Mouse (Mus musculus): ENCODE measurements around the gene Itpkb. TPM values are rescaled to one million over a fixed set of nuclear protein-coding genes. Genes with fewer than 3 reads are reported as not detected.
"Not testable (repeated sequence)": the region's sequence is repeated elsewhere in the genome, so short reads cannot be mapped to it uniquely, and the experiment has no call there.

Itpkb gene
- polyA plus RNA-seq, 1 experiment = 40.6 TPM

DNA sequence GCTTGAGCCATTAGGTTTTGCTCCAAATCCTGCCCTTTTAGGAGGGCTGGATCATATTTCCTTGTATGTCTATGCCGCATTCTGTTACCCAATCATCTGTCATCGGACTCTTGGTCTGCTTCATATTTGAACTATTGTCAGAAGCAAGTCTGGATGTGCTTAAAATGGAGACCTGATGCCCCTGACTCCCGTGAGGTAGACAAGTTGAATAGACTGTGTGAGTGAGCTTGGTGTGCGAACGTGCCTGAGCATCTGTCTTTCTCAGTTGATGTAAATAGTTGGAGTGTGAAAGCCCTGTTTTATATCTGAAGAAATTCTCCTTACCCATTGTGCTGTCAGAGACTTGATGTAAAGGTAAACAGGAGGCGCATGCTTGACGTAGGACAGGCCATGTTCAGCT is 46.3 kb downstream of the Itpkb start:
- Histone ChIP-seq H3K9me3 (no peaks in the 10 kb centered on the region), H3K27me3 (replicated peaks) (no peaks in the 10 kb centered on the region), H3K36me3 (replicated peaks; ENCODE audit: low read length) (peaks cover 88% of the 10 kb centered on the region), H3K4me1 (peaks cover 96% of the 10 kb centered on the region), H3K4me3 (replicated peaks) (no peak overlapping the region)
- TF ChIP-seq FLI1 (IDR thresholded peaks at IDR 0.05; ENCODE audit: low read length) = no peak
- no peak for TF ChIP-seq GATA1 (IDR thresholded peaks at IDR 0.05; ENCODE audit: borderline replicate concordance, low read length)

GRCm38 (mm10) chr1:180379559-180379958 is 49.3 kb downstream of the Itpkb start:
- H3K36me3 ChIP-seq (replicated peaks; ENCODE audit: low read length) = peaks cover 90% of the 10 kb centered on the region
- no peaks in the 10 kb centered on the region for H3K27me3 ChIP-seq (replicated peaks)
- no peak overlapping the region for H3K4me3 ChIP-seq (replicated peaks)
- no peaks in the 10 kb centered on the region for H3K9me3 ChIP-seq
- TF ChIP-seq GATA1 (IDR thresholded peaks at IDR 0.05; ENCODE audit: borderline replicate concordance, low read length) = no peak
- TF ChIP-seq FLI1 (IDR thresholded peaks at IDR 0.05; ENCODE audit: low read length) = no peak
- peaks cover 94% of the 10 kb centered on the region for H3K4me1 ChIP-seq

DNA sequence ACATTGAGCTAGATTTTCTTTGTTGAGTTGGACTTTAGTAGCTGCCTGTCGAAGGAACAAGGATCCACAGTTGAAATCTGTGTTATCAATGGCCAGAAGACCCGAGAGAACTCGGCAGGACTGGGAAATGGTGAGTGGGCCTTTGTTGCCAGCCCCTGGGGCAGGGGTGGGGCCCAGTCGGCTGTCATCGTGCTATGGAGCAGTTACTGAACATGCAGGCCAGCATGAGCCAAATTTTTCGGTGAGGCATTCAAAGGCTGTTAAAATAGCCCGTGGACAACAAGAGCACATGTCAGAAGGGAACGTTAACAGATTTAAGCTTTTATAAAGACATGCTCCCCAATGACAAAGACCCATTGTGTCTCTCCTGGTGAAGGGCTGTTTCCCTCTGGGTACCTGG is 52.1 kb downstream of the Itpkb start:
- no peaks in the 10 kb centered on the region for H3K9me3 ChIP-seq
- TF ChIP-seq GATA1 (IDR thresholded peaks at IDR 0.05; ENCODE audit: borderline replicate concordance, low read length) = no peak
- no peak for TF ChIP-seq FLI1 (IDR thresholded peaks at IDR 0.05; ENCODE audit: low read length)
- peaks cover 77% of the 10 kb centered on the region for H3K36me3 ChIP-seq (replicated peaks; ENCODE audit: low read length)
- no peak overlapping the region for H3K4me3 ChIP-seq (replicated peaks)
- H3K4me1 ChIP-seq = peaks cover 93% of the 10 kb centered on the region
- H3K27me3 ChIP-seq (replicated peaks) = no peaks in the 10 kb centered on the region

GRCm38 (mm10) chr1:180383884-180384283 is 53.6 kb downstream of the Itpkb start:
- Histone ChIP-seq H3K9me3 (no peaks in the 10 kb centered on the region), H3K27me3 (replicated peaks) (no peaks in the 10 kb centered on the region), H3K4me1 (peaks cover 93% of the 10 kb centered on the region), H3K4me3 (replicated peaks) (no peak overlapping the region), H3K36me3 (replicated peaks; ENCODE audit: low read length) (peaks cover 68% of the 10 kb centered on the region)
- no peak for TF ChIP-seq FLI1 (IDR thresholded peaks at IDR 0.05; ENCODE audit: low read length)
- TF ChIP-seq GATA1 (IDR thresholded peaks at IDR 0.05; ENCODE audit: borderline replicate concordance, low read length) = no peak

DNA sequence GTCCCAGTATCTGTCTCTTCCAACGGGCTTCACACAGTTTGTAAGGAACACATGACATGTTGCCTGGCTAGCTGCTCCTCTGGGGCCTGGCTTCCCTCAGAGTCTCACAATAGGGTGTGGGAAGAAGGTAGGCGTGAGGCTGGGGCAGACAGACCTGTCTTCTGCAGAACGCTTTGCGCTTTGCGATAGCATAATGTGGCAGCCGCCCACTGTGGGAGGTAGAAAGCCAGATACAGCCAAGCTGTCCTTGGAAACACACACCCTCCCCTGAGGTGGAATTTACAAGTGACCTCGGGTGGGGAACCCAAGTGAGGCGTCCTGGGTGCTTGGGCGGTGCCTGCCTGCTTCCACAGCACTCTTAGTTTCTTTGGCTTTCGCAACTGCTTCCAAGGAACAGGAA is 54.2 kb downstream of the Itpkb start:
- Histone ChIP-seq H3K36me3 (replicated peaks; ENCODE audit: low read length) (peaks cover 69% of the 10 kb centered on the region), H3K4me1 (peaks cover 95% of the 10 kb centered on the region), H3K9me3 (no peaks in the 10 kb centered on the region), H3K4me3 (replicated peaks) (no peak overlapping the region), H3K27me3 (replicated peaks) (no peaks in the 10 kb centered on the region)
- TF ChIP-seq GATA1 (IDR thresholded peaks at IDR 0.05; ENCODE audit: borderline replicate concordance, low read length) = no peak

GRCm38 (mm10) chr1:180385308-180385707 is 55.0 kb downstream of the Itpkb start:
- no peak for TF ChIP-seq FLI1 (IDR thresholded peaks at IDR 0.05; ENCODE audit: low read length)
- no peak for TF ChIP-seq GATA1 (IDR thresholded peaks at IDR 0.05; ENCODE audit: borderline replicate concordance, low read length)
- H3K9me3 ChIP-seq = no peaks in the 10 kb centered on the region
- H3K36me3 ChIP-seq (replicated peaks; ENCODE audit: low read length) = peaks cover 63% of the 10 kb centered on the region
- peaks cover 95% of the 10 kb centered on the region for H3K4me1 ChIP-seq
- no peaks in the 10 kb centered on the region for H3K27me3 ChIP-seq (replicated peaks)
- no peak overlapping the region for H3K4me3 ChIP-seq (replicated peaks)

- H3K4me3 ChIP-seq (replicated peaks) = peak overlapping the region; percentile 91
- peaks cover 61% of the 10 kb centered on the region for H3K36me3 ChIP-seq (replicated peaks; ENCODE audit: low read length)
- TF ChIP-seq FLI1 (IDR thresholded peaks at IDR 0.05; ENCODE audit: low read length) = 0 out of 2 replicates have a peak, but pooled peaks have one; percentile 50
- no peak for TF ChIP-seq GATA1 (IDR thresholded peaks at IDR 0.05; ENCODE audit: borderline replicate concordance, low read length)
- H3K9me3 ChIP-seq = no peaks in the 10 kb centered on the region
- H3K27me3 ChIP-seq (replicated peaks) = no peaks in the 10 kb centered on the region
- H3K4me1 ChIP-seq = peaks cover 97% of the 10 kb centered on the region
Observed at GRCm38 (mm10) chr1:180386951-180387749, 56.9 kb downstream of the Itpkb start.

DNA sequence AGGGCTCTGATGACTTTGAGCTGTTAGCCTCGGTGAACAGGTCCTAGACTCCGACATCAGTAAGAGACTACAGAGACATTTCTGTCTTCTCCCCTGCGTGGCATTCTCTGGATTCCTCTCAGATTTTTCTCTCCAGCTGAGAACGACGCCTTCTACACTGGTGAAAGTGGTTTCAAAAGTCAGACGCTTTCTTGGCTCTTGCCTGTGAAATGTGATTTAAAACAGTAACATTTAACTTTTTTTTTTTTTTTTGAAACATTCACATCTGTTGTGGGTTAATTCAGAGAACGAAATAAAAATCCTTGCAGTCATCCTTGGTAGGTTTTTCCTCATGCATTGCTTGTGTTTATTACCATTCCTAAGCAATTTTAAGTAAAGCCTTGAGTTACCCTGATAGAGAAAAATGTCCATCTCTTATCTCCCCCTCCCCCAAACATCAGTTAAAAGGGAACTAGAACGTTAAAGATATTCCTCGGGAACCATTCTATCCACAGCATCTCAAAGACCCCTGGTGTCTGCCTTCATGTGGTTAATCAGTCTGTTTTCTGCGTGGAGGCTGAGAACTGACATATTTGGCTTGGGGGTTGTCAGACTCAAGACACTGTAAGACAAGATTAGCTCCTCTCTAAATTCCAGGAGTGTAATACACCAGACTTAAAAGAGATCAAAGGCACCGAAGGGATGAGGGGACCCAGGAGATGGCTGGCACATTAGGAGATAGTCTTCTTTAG is 57.6 kb downstream of the Itpkb start:
- Histone ChIP-seq H3K4me3 (replicated peaks) (peak overlapping the region; percentile 91), H3K27me3 (replicated peaks) (no peaks in the 10 kb centered on the region), H3K4me1 (peaks cover 97% of the 10 kb centered on the region), H3K36me3 (replicated peaks; ENCODE audit: low read length) (peaks cover 61% of the 10 kb centered on the region), H3K9me3 (no peaks in the 10 kb centered on the region)
- no peak for TF ChIP-seq FLI1 (IDR thresholded peaks at IDR 0.05; ENCODE audit: low read length)
- TF ChIP-seq GATA1 (IDR thresholded peaks at IDR 0.05; ENCODE audit: borderline replicate concordance, low read length) = no peak

DNA sequence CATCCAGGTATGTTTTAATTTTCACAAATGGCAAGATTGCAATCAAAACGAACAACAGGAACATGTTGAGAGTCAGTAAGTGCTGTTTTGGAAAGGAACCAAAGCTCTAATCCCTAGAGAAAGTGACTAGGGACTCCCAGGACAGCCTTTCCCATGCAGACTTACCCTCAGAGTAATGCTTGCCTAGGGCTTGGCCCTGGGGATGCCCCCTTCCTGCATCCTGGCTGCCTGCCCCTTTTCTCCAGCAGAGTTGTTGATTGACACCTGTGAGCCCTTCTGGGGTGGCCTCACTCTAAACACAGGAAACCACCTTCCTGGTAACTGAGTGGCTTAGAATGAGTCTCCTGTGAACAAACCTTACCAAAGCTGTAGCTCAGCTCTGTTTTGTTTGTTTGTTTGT is 58.2 kb downstream of the Itpkb start:
- TF ChIP-seq FLI1 (IDR thresholded peaks at IDR 0.05; ENCODE audit: low read length) (no peak), GATA1 (IDR thresholded peaks at IDR 0.05; ENCODE audit: borderline replicate concordance, low read length) (no peak)

GRCm38 (mm10) chr1:180389213-180389760 is 59.0 kb downstream of the Itpkb start:
- H3K9me3 ChIP-seq; H3K4me3 ChIP-seq (replicated peaks); H3K27me3 ChIP-seq (replicated peaks): not testable (repeated sequence)
- H3K36me3 ChIP-seq (replicated peaks; ENCODE audit: low read length) = peaks cover 54% of the 10 kb centered on the region
- H3K4me1 ChIP-seq = peaks cover 97% of the 10 kb centered on the region

More for the DNA sequence above, 58.2 kb downstream of the Itpkb start:
- no peaks in the 10 kb centered on the region for H3K9me3 ChIP-seq
- H3K4me3 ChIP-seq (replicated peaks) = no peak overlapping the region
- H3K4me1 ChIP-seq = peaks cover 97% of the 10 kb centered on the region
- no peaks in the 10 kb centered on the region for H3K27me3 ChIP-seq (replicated peaks)
- H3K36me3 ChIP-seq (replicated peaks; ENCODE audit: low read length) = peaks cover 57% of the 10 kb centered on the region

Measured in megakaryocyte, embryonic 14.5 days (primary cell).